Mouse (Mus musculus): ENCODE results near the gene Vps41. TPM values are rescaled to one million over a fixed set of nuclear protein-coding genes. Genes with fewer than 3 reads are reported as not detected.

The Vps41 gene
- total and polyA plus RNA-seq, 2 experiments from 2014 or later = 89.4 to 90.5 TPM

- Histone ChIP-seq H3K4me3 (ENCODE audit: low read length) (no peak overlapping the region), H3K9me3 (ENCODE audit: low read length) (no peaks in the 10 kb centered on the region), H3K9ac (replicated peaks; ENCODE audit: low read length) (no peak overlapping the region), H3K4me1 (ENCODE audit: insufficient read depth, low read length) (no peaks in the 10 kb centered on the region), H3K27me3 (ENCODE audit: insufficient read depth, low read length) (no peaks in the 10 kb centered on the region), H3K27ac (no peak overlapping the region), H3K36me3 (ENCODE audit: insufficient read depth, low read length) (peaks cover 7% of the 10 kb centered on the region; the same call in 1 of the 2 replicates), H3K4me2 (ENCODE audit: low read depth, low read length) (no peak overlapping the region)
- ATAC-seq (no peak), DNase-seq (ENCODE audit: low spot score) (no peak)
- WGBS = 64% methylated on average over 2 of the region's 2 CpGs
- TF ChIP-seq CTCF (IDR thresholded peaks at IDR 0.05; ENCODE audit: low read depth) = no peak
Observed at GRCm38 (mm10) chr13:18841019-18841418, 123.9 kb downstream of the Vps41 start.

- Histone ChIP-seq H3K9me3 (ENCODE audit: low read length) (no peaks in the 10 kb centered on the region), H3K4me2 (ENCODE audit: low read depth, low read length) (no peak overlapping the region), H3K36me3 (ENCODE audit: insufficient read depth, low read length) (peaks cover 7% of the 10 kb centered on the region; the same call in 1 of the 2 replicates), H3K27ac (no peak overlapping the region), H3K9ac (replicated peaks; ENCODE audit: low read length) (no peak overlapping the region), H3K4me3 (ENCODE audit: low read length) (no peak overlapping the region), H3K27me3 (ENCODE audit: insufficient read depth, low read length) (no peaks in the 10 kb centered on the region), H3K4me1 (ENCODE audit: insufficient read depth, low read length) (no peaks in the 10 kb centered on the region)
- DNase-seq (ENCODE audit: low spot score) = no peak
- 87% methylated on average over 6 of the region's 6 CpGs for WGBS
- no peak for TF ChIP-seq CTCF (IDR thresholded peaks at IDR 0.05; ENCODE audit: low read depth)
- ATAC-seq = no peak
Observed at GRCm38 (mm10) chr13:18841752-18842282, 124.7 kb downstream of the Vps41 start.

DNA sequence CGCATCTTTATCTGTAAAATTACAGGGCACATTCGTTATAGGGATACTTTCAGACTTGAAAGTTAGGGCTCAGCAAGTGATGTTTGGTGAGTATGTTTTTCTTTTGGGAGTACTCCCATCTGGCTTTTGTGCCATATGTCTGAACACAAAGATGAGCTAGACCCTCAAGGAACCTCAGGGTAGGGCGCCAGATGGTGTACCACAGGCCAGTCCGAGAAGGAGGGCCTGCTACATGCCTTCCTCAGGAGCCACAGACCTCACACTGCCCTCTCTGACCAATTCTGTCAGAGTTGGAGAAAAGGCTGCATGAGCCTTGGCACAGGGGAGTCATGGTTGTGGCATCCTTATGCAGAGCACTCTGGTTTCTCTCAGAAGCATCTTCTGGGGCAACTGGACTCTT lies 125.5 kb downstream of the Vps41 start:
- DNase-seq (ENCODE audit: low spot score) (no peak), ATAC-seq (no peak)
- peaks cover 7% of the 10 kb centered on the region; the same call in 1 of the 2 replicates for H3K36me3 ChIP-seq (ENCODE audit: insufficient read depth, low read length)
- H3K9me3 ChIP-seq (ENCODE audit: low read length) = no peaks in the 10 kb centered on the region
- no peak overlapping the region for H3K4me3 ChIP-seq (ENCODE audit: low read length)
- 87% methylated on average over 4 of the region's 4 CpGs for WGBS
- H3K27ac ChIP-seq = no peak overlapping the region
- H3K9ac ChIP-seq (replicated peaks; ENCODE audit: low read length) = no peak overlapping the region
- H3K4me1 ChIP-seq (ENCODE audit: insufficient read depth, low read length) = no peaks in the 10 kb centered on the region
- no peaks in the 10 kb centered on the region for H3K27me3 ChIP-seq (ENCODE audit: insufficient read depth, low read length)
- H3K4me2 ChIP-seq (ENCODE audit: low read depth, low read length) = no peak overlapping the region
- no peak for TF ChIP-seq CTCF (IDR thresholded peaks at IDR 0.05; ENCODE audit: low read depth)

DNA sequence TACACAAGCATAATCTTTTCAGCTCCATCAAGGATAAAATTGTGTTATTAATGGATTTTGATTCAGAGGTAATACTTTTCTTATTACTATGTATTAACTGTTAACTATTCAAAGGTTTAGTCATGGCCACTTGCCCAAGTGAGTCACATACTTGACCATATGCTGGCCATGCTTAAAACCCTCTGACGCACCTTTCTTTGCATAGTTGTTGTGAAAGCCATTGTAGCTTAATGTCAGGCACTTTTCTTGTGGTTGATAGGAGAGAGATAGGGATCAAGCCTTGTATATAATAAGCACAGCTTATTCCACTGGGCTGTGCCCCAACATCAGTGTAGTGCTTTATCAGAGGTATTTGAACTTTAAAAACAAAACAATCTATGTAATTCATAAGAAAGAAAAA lies 126.5 kb downstream of the Vps41 start:
- WGBS = 85% methylated on average over 1 of the region's 1 CpGs
- H3K4me1 ChIP-seq (ENCODE audit: insufficient read depth, low read length) = no peaks in the 10 kb centered on the region
- no peak overlapping the region for H3K27ac ChIP-seq

GRCm38 (mm10) chr13:18847386-18847785 lies 130.3 kb downstream of the Vps41 start:
- H3K9me3 ChIP-seq (ENCODE audit: low read length) = no peaks in the 10 kb centered on the region
- DNase-seq (ENCODE audit: low spot score) (no peak), ATAC-seq (no peak)
- H3K27me3 ChIP-seq (ENCODE audit: insufficient read depth, low read length) = no peaks in the 10 kb centered on the region
- no peak for TF ChIP-seq CTCF (IDR thresholded peaks at IDR 0.05; ENCODE audit: low read depth)
- H3K27ac ChIP-seq = no peak overlapping the region
- H3K9ac ChIP-seq (replicated peaks; ENCODE audit: low read length) = no peak overlapping the region
- no peak overlapping the region for H3K4me3 ChIP-seq (ENCODE audit: low read length)
- WGBS = 88% methylated on average over 3 of the region's 3 CpGs
- H3K36me3 ChIP-seq (ENCODE audit: insufficient read depth, low read length) = peaks cover 5% of the 10 kb centered on the region; the same call in 1 of the 2 replicates
- no peak overlapping the region for H3K4me2 ChIP-seq (ENCODE audit: low read depth, low read length)
- H3K4me1 ChIP-seq (ENCODE audit: insufficient read depth, low read length) = no peaks in the 10 kb centered on the region

More for the DNA sequence above, 126.5 kb downstream of the Vps41 start:
- no peak for DNase-seq (ENCODE audit: low spot score)
- H3K9me3 ChIP-seq (ENCODE audit: low read length) = no peaks in the 10 kb centered on the region
- TF ChIP-seq CTCF (IDR thresholded peaks at IDR 0.05; ENCODE audit: low read depth) = no peak
- H3K9ac ChIP-seq (replicated peaks; ENCODE audit: low read length) = no peak overlapping the region
- H3K4me2 ChIP-seq (ENCODE audit: low read depth, low read length) = no peak overlapping the region
- no peak for ATAC-seq
- H3K4me3 ChIP-seq (ENCODE audit: low read length) = no peak overlapping the region
- H3K27me3 ChIP-seq (ENCODE audit: insufficient read depth, low read length) = no peaks in the 10 kb centered on the region
- peaks cover 5% of the 10 kb centered on the region; the same call in 1 of the 2 replicates for H3K36me3 ChIP-seq (ENCODE audit: insufficient read depth, low read length)

- no peak for TF ChIP-seq CTCF (IDR thresholded peaks at IDR 0.05; ENCODE audit: low read depth)
- DNase-seq (ENCODE audit: low spot score) (no peak), ATAC-seq (peak; percentile 55; the same call in 1 of the 2 replicates)
- H3K4me1 ChIP-seq (ENCODE audit: insufficient read depth, low read length) = no peaks in the 10 kb centered on the region
- no peak overlapping the region for H3K9ac ChIP-seq (replicated peaks; ENCODE audit: low read length)
- H3K27ac ChIP-seq = no peak overlapping the region
- H3K36me3 ChIP-seq (ENCODE audit: insufficient read depth, low read length) = peaks cover 5% of the 10 kb centered on the region; the same call in 1 of the 2 replicates
- no peak overlapping the region for H3K4me2 ChIP-seq (ENCODE audit: low read depth, low read length)
- no peak overlapping the region for H3K4me3 ChIP-seq (ENCODE audit: low read length)
- no peaks in the 10 kb centered on the region for H3K9me3 ChIP-seq (ENCODE audit: low read length)
- no peaks in the 10 kb centered on the region for H3K27me3 ChIP-seq (ENCODE audit: insufficient read depth, low read length)
Observed at GRCm38 (mm10) chr13:18849563-18849962, 132.5 kb downstream of the Vps41 start.

- peak; percentile 28; the same call in 1 of the 2 replicates for ATAC-seq
- 81% methylated on average over 4 of the region's 4 CpGs for WGBS
- H3K27ac ChIP-seq = no peak overlapping the region
- H3K9me3 ChIP-seq (ENCODE audit: low read length) = no peaks in the 10 kb centered on the region
- no peak overlapping the region for H3K4me2 ChIP-seq (ENCODE audit: low read depth, low read length)
- peaks cover 5% of the 10 kb centered on the region; the same call in 1 of the 2 replicates for H3K36me3 ChIP-seq (ENCODE audit: insufficient read depth, low read length)
- DNase-seq (ENCODE audit: low spot score) = no peak
- no peaks in the 10 kb centered on the region for H3K27me3 ChIP-seq (ENCODE audit: insufficient read depth, low read length)
- no peak overlapping the region for H3K4me3 ChIP-seq (ENCODE audit: low read length)
- no peak for TF ChIP-seq CTCF (IDR thresholded peaks at IDR 0.05; ENCODE audit: low read depth)
- H3K4me1 ChIP-seq (ENCODE audit: insufficient read depth, low read length) = 0 out of 2 replicates have a peak, but pooled peaks cover 2% of the 10 kb centered on the region
- H3K9ac ChIP-seq (replicated peaks; ENCODE audit: low read length) = no peak overlapping the region
Observed at GRCm38 (mm10) chr13:18851182-18851581, 134.1 kb downstream of the Vps41 start.
